ENCODE assay signal across 8 mouse cellular contexts in the genomic region with DNA sequence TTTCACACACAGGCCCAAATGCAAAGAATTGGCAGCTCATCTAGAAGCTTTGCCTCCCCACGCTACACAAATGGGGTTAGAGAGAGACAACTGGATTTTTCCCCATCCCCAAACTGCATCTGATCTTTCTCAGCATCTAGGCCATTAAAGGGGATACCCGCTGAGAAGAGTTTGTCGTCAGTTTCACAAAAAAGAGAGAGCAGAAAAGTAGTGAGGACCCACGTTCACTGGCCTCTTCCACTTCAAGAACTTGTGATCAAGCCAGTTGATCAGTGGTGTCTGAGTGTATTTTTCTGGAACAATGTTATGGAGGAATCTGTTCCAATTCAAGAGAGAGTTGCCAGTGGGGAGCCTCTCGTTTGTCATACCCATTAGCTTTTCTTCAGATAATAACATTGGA. TPM values are rescaled to one million over a fixed set of nuclear protein-coding genes. Genes with fewer than 3 reads are reported as not detected.
DNase-seq lines count a peak whose midpoint lies in the region; ATAC-seq and TF ChIP-seq lines count a peak whose summit lies in the region.

No protein-coding gene starts in this region.

- H3K4me3 ChIP-seq in heart, embryonic 15.5 days = peak overlapping the region; percentile 73
- H3K4me3 ChIP-seq in cortical plate, adult 2 months (ENCODE audit: insufficient read depth, low read length) = peak overlapping the region; percentile 19
- peak overlapping the region; percentile 75 for H3K4me3 ChIP-seq in hindbrain, embryonic 11.5 days (ENCODE audit: low read depth, low read length)
- peak overlapping the region; percentile 94 for H3K4me3 ChIP-seq in midbrain, embryonic 13.5 days (replicated peaks)

- H3K27ac ChIP-seq in heart, embryonic 15.5 days = peak overlapping the region; percentile 95
- H3K27ac ChIP-seq in cortical plate, adult 2 months (ENCODE audit: insufficient read depth, low read length) = peak overlapping the region; percentile 48
- H3K27ac ChIP-seq in hindbrain, embryonic 11.5 days (ENCODE audit: low read depth, low read length) = peak overlapping the region; percentile 56
- H3K27ac ChIP-seq in midbrain, embryonic 13.5 days = peak overlapping the region; percentile 79

- H3K27me3 ChIP-seq in heart, embryonic 15.5 days = no peaks in the 10 kb centered on the region
- no peaks in the 10 kb centered on the region for H3K27me3 ChIP-seq in hindbrain, embryonic 11.5 days (ENCODE audit: control insufficient read depth, insufficient read depth, low read length)
- H3K27me3 ChIP-seq in midbrain, embryonic 13.5 days = no peaks in the 10 kb centered on the region

- 10% methylated on average over 5 of the region's 5 CpGs for WGBS in heart, embryonic 15.5 days
- WGBS in hindbrain, embryonic 11.5 days = under 1% methylated on average over 5 of the region's 5 CpGs
- 2% methylated on average over 5 of the region's 5 CpGs for WGBS in midbrain, embryonic 13.5 days

- TF ChIP-seq POLR2A in cortical plate, adult 2 months (IDR thresholded peaks at IDR 0.05; ENCODE audit: extremely low read depth, insufficient read depth, low read length) = no peak

- no peak for TF ChIP-seq CTCF in cortical plate, adult 2 months (IDR thresholded peaks at IDR 0.05; ENCODE audit: extremely low read depth, insufficient read depth, low read length)

- no peaks in the 10 kb centered on the region for H3K36me3 ChIP-seq in heart, embryonic 15.5 days
- no peaks in the 10 kb centered on the region for H3K36me3 ChIP-seq in hindbrain, embryonic 11.5 days (ENCODE audit: control insufficient read depth, insufficient read depth, low read length)
- no peaks in the 10 kb centered on the region for H3K36me3 ChIP-seq in midbrain, embryonic 13.5 days

- no peak for DNase-seq in heart, adult 11 months
- DNase-seq in hindbrain, embryonic 11.5 days (ENCODE audit: low spot score) = peak; percentile 45
- DNase-seq in right cerebral cortex, postnatal 36 days (ENCODE audit: low spot score in 2 of 2) = no peak
- DNase-seq in natural killer cell, adult 2 months (ENCODE audit: low spot score in 2 of 2) = no peak
- no peak for DNase-seq in gastrocnemius, adult 8-10 months (ENCODE audit: low spot score in 2 of 2)

- no peaks in the 10 kb centered on the region for H3K9me3 ChIP-seq in heart, embryonic 15.5 days (replicated peaks)
- no peaks in the 10 kb centered on the region for H3K9me3 ChIP-seq in hindbrain, embryonic 11.5 days (ENCODE audit: control insufficient read depth, low read length)
- H3K9me3 ChIP-seq in midbrain, embryonic 13.5 days = no peaks in the 10 kb centered on the region

- peaks cover 38% of the 10 kb centered on the region for H3K4me1 ChIP-seq in heart, embryonic 15.5 days (replicated peaks)
- H3K4me1 ChIP-seq in cortical plate, adult 2 months (ENCODE audit: control insufficient read depth, insufficient read depth, low read length) = no peaks in the 10 kb centered on the region; the same call in none of the 2 replicates
- peaks cover 10% of the 10 kb centered on the region for H3K4me1 ChIP-seq in hindbrain, embryonic 11.5 days (replicated peaks; ENCODE audit: control insufficient read depth, insufficient read depth, low read length)
- peaks cover 42% of the 10 kb centered on the region for H3K4me1 ChIP-seq in midbrain, embryonic 13.5 days (replicated peaks)

- peak overlapping the region; percentile 76 for H3K9ac ChIP-seq in heart, embryonic 15.5 days
- H3K9ac ChIP-seq in hindbrain, embryonic 11.5 days (ENCODE audit: low read depth, low read length) = peak overlapping the region; percentile 94
- peak overlapping the region; percentile 99 for H3K9ac ChIP-seq in midbrain, embryonic 13.5 days (replicated peaks)

- H3K4me2 ChIP-seq in heart, embryonic 15.5 days = peak overlapping the region; percentile 63
- peak overlapping the region; percentile 53 for H3K4me2 ChIP-seq in hindbrain, embryonic 11.5 days (replicated peaks; ENCODE audit: low read depth, low read length)
- H3K4me2 ChIP-seq in midbrain, embryonic 13.5 days (replicated peaks) = peak overlapping the region; percentile 65

- ATAC-seq in heart, embryonic 15.5 days (replicated peaks; ENCODE audit: insufficient number of reproducible peaks, insufficient read depth, low FRiP score, low read depth) = no peak
- ATAC-seq in hindbrain, embryonic 11.5 days (ENCODE audit: low FRiP score) = no peak
- no peak for ATAC-seq in midbrain, embryonic 13.5 days

RNA-seq across cellular contexts. Expression of gene Pbx1, which starts 2.7 kb away (rescaled TPM):
- 21.6 and 22.1 TPM in 2 replicates for polyA plus RNA-seq in heart, embryonic 15.5 days (2015; fragmentation: Nextera tagmentation; extraction: Ambion mirVana)
- polyA plus RNA-seq in cortical plate, adult 2 months (2012; rRNA removed) = 63.4 and 65.5 TPM in 2 replicates
- 49.0 and 59.2 TPM in 2 replicates for polyA plus RNA-seq in hindbrain, embryonic 11.5 days (2014; fragmentation: Nextera tagmentation; extraction: Ambion mirVana)
- polyA plus RNA-seq in midbrain, embryonic 13.5 days (2015; fragmentation: Nextera tagmentation; extraction: Ambion mirVana) = 84.9 and 91.4 TPM in 2 replicates
- total RNA-seq in gastrocnemius, adult 8-10 months (2022) = 10 to 100 TPM; 18.8 to 23.7 (median 20.0) TPM

Comparison
In these comparisons a context has a peak if more than half of its experiments do, and no peak if none do; other contexts are left out.
1. H3K4me3 ChIP-seq: peak in every context shown above with its lines; median percentile 94 in midbrain, embryonic 13.5 days; 75 in hindbrain, embryonic 11.5 days; 73 in heart, embryonic 15.5 days; 19 in cortical plate, adult 2 months.